Mouse (Mus musculus) monocyte, adult 59 days (primary cell): ENCODE measurements around the gene 5730522E02Rik. TPM values are rescaled to one million over a fixed set of nuclear protein-coding genes. Genes with fewer than 3 reads are reported as not detected.

Experiments
- total RNA-seq, 2 experiments: library from RNA; stranded (reverse); gene quantifications; one replicate each; pipeline ENCODE4 v1.2.4; 2023

5730522E02Rik gene
- 1 to 10 TPM in 1 of 2 experiments, not detected in 1; 1.5 TPM for total RNA-seq

GRCm38 (mm10) chr11:26210582-26211180, at the start of gene 5730522E02Rik:
Gene 5730522E02Rik, minus strand, starts transcription at chr11:26210763.

Other genes starting within 250 kb of the 5730522E02Rik start
- 10 to 100 TPM; 14.5 to 17.0 TPM for gene Fancl, start 175.4 kb upstream of the 5730522E02Rik start, total RNA-seq